Mouse (Mus musculus) bone marrow macrophage, adult 2 months (primary cell): ENCODE results near the gene Trub2. TPM values are rescaled to one million over a fixed set of nuclear protein-coding genes. Genes with fewer than 3 reads are reported as not detected.

Experiments used
- H3K27ac ChIP-seq: 2 replicates; pipeline ENCODE4 v1.5.1; 2012; ENCODE audit warnings: low read depth, low read length; ENCODE audit not compliant: insufficient read depth
- H3K4me1 ChIP-seq: 2 replicates; pipeline ENCODE4 v1.6.1; 2012; ENCODE audit warnings: low read length; ENCODE audit not compliant: control insufficient read depth, insufficient read depth
- H3K4me3 ChIP-seq: 2 replicates; pipeline ENCODE4 v1.5.1; 2012; ENCODE audit warnings: mild to moderate bottlenecking, low read length, moderate library complexity; ENCODE audit not compliant: insufficient read depth
- CTCF ChIP-seq: IDR thresholded peaks from 2 replicates; pipeline ENCODE4 v1.5.1; 2012; ENCODE audit warnings: low read depth, mild to moderate bottlenecking, low read length, moderate library complexity
- POLR2A ChIP-seq: IDR thresholded peaks from 2 replicates; pipeline ENCODE4 v1.6.1; 2012; ENCODE audit warnings: mild to moderate bottlenecking, low read depth, low read length, borderline replicate concordance
- polyA plus RNA-seq: library from polyadenylated mRNA; stranded (reverse); fragments of >200 nt; gene quantifications from 2 replicates; pipeline ENCODE4 v1.2.4, GENCODE M21; 2012; ENCODE audit not compliant: missing spikeins, insufficient read depth, insufficient read length

The Trub2 gene
- polyA plus RNA-seq, 1 experiment: 19.0 TPM

DNA sequence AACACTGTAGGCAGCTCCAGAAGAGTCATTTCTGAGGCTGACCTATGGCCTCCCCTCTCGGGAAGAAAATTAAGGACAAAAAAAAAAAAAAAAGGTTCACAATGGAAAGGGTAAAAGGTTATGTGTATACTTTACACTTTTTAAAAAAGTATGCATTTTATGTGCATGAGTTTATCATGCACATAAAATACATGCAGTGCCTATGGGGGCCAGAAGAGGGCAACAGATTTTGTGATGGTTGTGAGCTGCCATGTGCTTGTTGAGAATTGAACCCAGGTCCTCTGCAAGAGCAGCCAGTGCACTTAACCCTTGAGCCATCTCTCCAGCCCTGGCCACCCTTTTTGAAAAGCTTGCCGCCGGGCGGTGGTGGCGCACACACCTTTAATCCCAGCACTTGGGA lies 40.5 kb downstream of the Trub2 start:
- H3K4me3 ChIP-seq: no peak overlapping the region
- TF ChIP-seq POLR2A (no peak), CTCF (no peak)
- H3K4me1 ChIP-seq: peaks cover 3% of the 10 kb centered on the region; the same call in 1 of the 2 replicates
- no peak overlapping the region for H3K27ac ChIP-seq

DNA sequence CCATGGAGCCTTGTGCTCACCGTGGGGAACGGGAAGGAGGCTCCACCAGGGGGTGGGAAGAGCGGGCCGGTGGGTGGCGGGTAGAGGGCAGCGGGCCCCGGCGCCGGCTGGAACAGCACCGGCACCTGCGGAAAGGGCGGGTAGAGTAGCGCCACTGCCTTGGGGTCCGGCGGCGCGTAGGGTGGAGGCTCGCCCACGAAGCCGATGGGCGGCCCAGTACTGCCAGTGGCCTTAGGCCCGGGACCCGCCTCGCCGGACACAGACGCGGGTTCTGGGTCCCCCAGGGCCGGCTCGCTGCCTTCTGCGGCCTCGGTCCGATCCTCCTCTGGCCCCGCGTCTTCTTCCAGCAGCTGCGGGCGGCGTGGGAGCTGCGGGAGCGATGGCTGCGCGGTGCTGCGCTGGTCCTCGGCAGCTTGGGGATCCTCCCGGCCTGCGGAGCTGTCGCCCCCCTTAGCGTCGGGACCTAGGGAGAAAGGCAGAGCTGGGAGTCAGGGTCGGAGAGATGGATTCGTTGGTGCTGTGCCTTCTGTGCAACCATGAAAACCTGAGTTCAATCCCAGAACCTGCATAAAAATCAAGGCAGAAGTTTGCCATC lies 41.0 kb downstream of the Trub2 start:
- H3K27ac ChIP-seq: no peak overlapping the region
- no peak for TF ChIP-seq CTCF
- no peak for TF ChIP-seq POLR2A
- peak overlapping the region; percentile 23 for H3K4me3 ChIP-seq
- H3K4me1 ChIP-seq: peaks cover 3% of the 10 kb centered on the region; the same call in 1 of the 2 replicates

DNA sequence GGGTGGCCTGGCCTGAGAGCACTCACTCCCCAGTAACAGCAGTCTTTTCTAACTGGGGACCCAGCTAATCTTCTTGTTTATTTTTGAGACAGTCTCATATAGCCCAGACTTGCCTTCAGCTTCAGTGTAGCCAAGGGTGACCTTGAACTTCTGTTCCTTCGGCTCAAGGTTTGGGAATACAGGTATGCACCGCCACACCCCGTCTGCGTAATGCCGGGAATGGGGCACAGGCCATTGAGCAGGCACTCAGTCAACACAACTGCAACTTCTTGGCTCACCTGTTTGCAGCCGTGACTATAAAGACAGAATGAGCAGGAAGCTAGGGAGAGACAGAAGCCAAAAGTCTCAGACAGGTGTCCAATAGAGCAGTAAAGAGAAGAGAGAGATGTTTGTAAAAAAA lies 44.0 kb downstream of the Trub2 start:
- no peak overlapping the region for H3K27ac ChIP-seq
- TF ChIP-seq CTCF (no peak), POLR2A (no peak)
- peaks cover 15% of the 10 kb centered on the region for H3K4me1 ChIP-seq
- H3K4me3 ChIP-seq: no peak overlapping the region

DNA sequence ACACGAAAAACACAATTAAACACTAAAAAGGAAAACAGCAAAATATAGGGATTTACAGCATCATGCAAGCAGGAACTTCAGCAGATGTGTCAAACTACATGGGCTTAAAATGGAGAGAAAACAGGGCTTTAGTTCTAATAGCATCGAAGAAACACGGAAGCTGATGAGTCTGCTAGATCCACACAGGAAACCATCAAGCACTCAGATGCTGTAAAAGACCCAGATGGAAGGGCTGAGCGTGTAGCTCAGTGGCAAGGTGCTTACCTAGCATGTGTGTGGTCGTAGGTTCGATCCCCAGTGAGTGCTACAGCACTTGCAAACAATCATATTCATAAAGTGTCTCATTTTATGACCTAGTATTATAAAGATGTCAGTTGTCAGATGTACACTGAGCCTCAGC lies 47.1 kb downstream of the Trub2 start:
- H3K4me3 ChIP-seq: no peak overlapping the region
- peaks cover 25% of the 10 kb centered on the region for H3K4me1 ChIP-seq
- no peak overlapping the region for H3K27ac ChIP-seq
- TF ChIP-seq CTCF (no peak), POLR2A (no peak)

DNA sequence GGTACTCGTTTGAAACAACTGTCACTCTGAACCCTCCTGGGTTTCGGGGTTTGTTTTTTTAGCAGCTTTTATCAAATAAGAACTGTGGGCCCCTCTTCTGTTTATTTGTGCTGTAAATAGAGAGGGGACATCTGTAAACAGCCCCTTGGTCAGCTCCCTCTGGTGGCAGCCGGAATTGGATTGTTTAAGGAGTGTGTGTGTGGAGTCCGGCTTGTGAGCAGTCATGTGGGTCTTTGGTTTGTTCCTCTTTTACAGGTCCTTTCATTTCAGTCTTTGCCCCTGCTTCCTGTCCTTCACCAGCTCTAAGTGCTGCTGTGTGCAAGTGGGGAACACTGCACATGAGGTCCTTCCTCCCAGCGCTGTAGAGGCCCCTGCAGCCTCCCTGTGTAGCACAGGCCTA lies 48.9 kb downstream of the Trub2 start:
- Histone ChIP-seq H3K27ac (peak overlapping the region; percentile 95), H3K4me3 (no peak overlapping the region), H3K4me1 (peaks cover 25% of the 10 kb centered on the region)
- TF ChIP-seq CTCF: peak; percentile 78
- no peak for TF ChIP-seq POLR2A

DNA sequence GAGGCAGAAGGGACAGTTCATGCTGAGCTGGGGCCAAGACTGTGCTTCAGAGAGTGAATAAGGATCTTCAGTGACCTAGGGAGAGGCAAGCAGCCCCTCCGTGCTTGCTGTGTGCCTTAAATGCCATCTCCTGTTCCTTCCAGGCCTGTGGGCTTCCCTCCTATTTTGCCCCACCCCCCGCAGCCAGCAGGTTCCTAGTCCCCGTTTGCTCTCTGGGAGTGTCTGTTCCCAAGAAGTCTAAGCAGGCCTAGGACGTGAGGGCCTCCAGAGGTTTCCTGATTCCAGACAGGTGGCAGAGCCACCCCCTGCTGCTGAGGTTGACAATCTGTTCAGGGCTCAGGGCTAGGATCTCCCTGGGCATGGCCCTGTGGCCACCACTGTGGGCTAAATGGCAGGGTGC lies 49.5 kb downstream of the Trub2 start:
- peaks cover 25% of the 10 kb centered on the region for H3K4me1 ChIP-seq
- peak overlapping the region; percentile 95 for H3K27ac ChIP-seq
- TF ChIP-seq CTCF: no peak
- TF ChIP-seq POLR2A: no peak

DNA sequence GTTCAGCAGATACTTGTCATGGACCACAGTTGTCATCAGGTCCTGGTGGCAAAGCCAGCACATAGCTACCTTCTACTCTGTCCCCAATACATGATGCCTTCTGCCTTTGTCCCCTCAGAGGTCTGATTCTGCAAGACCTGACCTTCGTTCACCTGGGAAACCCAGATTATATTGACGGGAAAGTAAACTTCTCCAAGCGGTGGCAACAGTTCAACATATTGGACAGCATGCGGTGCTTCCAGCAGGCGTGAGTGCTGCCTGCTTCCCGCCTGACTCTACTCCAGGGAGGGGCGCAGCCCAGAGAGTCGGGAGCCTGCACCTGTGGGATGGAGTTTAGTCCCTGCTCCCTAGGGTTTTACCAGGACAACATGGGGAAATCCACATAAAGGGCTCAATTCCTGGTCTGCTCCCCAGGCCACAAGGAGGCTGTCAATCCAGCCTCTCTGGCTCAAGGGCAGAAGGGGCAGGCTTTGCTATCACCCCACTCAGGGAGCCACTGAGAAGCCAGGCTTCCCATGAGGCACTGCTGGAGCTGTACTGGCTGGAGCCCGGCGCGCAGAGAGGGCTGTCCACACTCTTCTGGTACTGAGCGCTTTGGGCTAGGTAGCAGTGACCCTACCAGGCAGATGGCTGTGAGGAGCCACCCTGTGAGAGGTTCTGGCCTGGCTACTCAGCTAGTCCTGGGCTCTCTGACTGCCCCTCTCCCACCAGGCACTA lies 50.9 kb downstream of the Trub2 start:
- no peak overlapping the region for H3K27ac ChIP-seq

More for the DNA sequence above, 49.5 kb downstream of the Trub2 start:
- H3K4me3 ChIP-seq: no peak overlapping the region

DNA sequence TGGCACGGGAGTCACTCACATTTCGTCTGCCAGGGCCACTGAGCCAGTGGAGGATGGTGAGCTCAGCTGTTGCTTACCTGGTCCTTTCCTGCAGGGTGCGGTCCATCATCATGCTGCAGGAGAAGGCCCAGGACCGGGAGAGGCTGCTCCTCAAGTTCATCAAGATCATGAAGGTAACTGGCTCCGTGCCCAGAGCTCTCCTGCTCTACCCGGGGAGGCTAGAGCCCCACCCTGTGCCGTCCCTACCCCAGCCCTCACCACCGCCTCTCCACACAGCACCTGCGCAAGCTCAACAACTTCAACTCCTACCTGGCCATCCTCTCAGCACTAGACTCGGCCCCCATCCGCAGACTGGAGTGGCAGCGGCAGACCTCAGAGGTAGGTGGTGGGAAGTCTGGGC lies 52.6 kb downstream of the Trub2 start:
- Histone ChIP-seq H3K4me3 (no peak overlapping the region), H3K27ac (no peak overlapping the region), H3K4me1 (peaks cover 29% of the 10 kb centered on the region)
- TF ChIP-seq POLR2A (no peak), CTCF (no peak)

More for the DNA sequence above, 50.9 kb downstream of the Trub2 start:
- H3K4me3 ChIP-seq: no peak overlapping the region
- peaks cover 25% of the 10 kb centered on the region for H3K4me1 ChIP-seq
- TF ChIP-seq POLR2A (no peak), CTCF (no peak)

DNA sequence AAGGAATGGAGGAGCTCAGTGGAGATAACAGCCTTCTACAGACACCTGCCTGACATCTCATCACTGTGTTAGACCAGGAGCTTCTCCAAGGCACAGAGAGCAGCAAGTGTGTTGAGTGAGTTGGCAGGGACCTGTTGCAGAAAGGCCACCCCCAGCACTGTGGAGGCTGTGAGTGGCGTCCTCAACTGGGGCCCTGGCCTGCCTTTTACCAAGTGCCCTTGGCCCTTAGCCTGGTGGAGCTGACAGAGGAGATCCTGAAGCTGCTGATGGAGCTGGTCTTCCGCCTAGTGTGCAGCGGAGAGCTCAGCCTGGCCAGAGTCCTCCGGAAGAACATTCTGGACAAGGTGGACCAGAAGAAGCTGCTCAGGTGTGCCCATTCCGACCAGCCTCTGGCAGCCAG lies 55.0 kb downstream of the Trub2 start:
- Histone ChIP-seq H3K27ac (no peak overlapping the region), H3K4me1 (peaks cover 11% of the 10 kb centered on the region), H3K4me3 (no peak overlapping the region)
- TF ChIP-seq POLR2A: no peak
- TF ChIP-seq CTCF: no peak

DNA sequence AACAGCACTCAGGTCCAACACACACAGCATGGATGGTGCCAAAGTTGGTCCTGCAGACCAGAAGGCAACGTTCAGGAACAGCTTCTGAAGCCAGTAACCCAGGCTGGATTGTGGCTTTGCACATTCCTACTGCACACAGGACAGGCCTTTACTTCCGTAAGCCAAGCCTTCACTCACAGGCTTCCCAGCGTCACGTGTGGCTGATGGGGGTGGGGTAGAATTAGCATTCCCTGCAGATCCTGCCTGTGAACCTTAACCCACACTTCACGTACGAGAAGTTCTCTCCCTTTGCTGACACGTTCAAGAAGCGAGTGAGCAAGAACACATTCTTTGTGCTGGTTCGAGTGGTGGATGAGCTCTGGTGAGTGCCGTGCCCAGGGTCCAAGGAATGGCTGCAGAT lies 55.7 kb downstream of the Trub2 start:
- Histone ChIP-seq H3K4me1 (peaks cover 7% of the 10 kb centered on the region; the same call in 1 of the 2 replicates), H3K4me3 (no peak overlapping the region), H3K27ac (no peak overlapping the region)
- TF ChIP-seq POLR2A: no peak
- TF ChIP-seq CTCF: no peak
